Comparison of ENCODE assay signal across 23 mouse cellular contexts in genomic region chr9:68944026-68944425, GRCm38 (mm10).
DNase-seq lines count a peak whose midpoint lies in the region; ATAC-seq and TF ChIP-seq lines count a peak whose summit lies in the region.
"Had no signal": no experiment of that assay in that cellular context is flagged by ENCODE, and none has a peak within 500 bp of the region (broad histone marks: within the 10 kb centered on the region; RNA-seq: fewer than 3 reads in every experiment).

No protein-coding gene starts in this region.

- TF ChIP-seq EP300 in heart, adult 2 months (IDR thresholded peaks at IDR 0.05; ENCODE audit: insufficient read depth, low read depth, low read length): no peak
- no peak for TF ChIP-seq EP300 in lung, postnatal 0 days (IDR thresholded peaks at IDR 0.05)
- TF ChIP-seq EP300 in stomach, postnatal 0 days (optimal IDR thresholded peaks at IDR 0.05): no peak

- H3K9ac ChIP-seq in heart, adult 2 months (ENCODE audit: low read depth, low read length): no peak overlapping the region
- no peak overlapping the region for H3K9ac ChIP-seq in lung, postnatal 0 days (replicated peaks; ENCODE audit: low read depth)
- H3K9ac ChIP-seq in stomach, postnatal 0 days (ENCODE audit: low read length): no peak overlapping the region
- H3K9ac ChIP-seq: embryonic facial prominence, embryonic 13.5 days; hindbrain, embryonic 14.5 days; limb, embryonic 15.5 days; liver, embryonic 15.5 days; midbrain, embryonic 12.5 days; stomach, embryonic 15.5 days had no signal

- peak; percentile 64 for DNase-seq in adrenal gland, adult 2 months
- no peak for DNase-seq in adrenal gland, postnatal 4 days (ENCODE audit: low spot score in 2 of 2)
- DNase-seq in heart, adult 2 months: peak in 1 of 2 experiments; percentile 38
- no peak for DNase-seq in heart, postnatal 14 days
- no peak for DNase-seq in lung, postnatal 0 days (ENCODE audit: low spot score)
- no peak for DNase-seq in lung, postnatal 4 days
- no peak for DNase-seq in stomach, postnatal 0 days (ENCODE audit: low spot score)
- no peak for DNase-seq in spleen, adult 12 weeks (ENCODE audit: low spot score)
- DNase-seq: cerebellum, adult 9-11 months; gastrocnemius, postnatal 10 days; heart, postnatal 10 days; layer of hippocampus, postnatal 36 days; thymus, adult 2 months had no signal

- H3K9me3 ChIP-seq in lung, postnatal 0 days (ENCODE audit: low read length): no peaks in the 10 kb centered on the region
- H3K9me3 ChIP-seq in stomach, postnatal 0 days (ENCODE audit: control insufficient read depth, low read length): no peaks in the 10 kb centered on the region
- H3K9me3 ChIP-seq: embryonic facial prominence, embryonic 13.5 days; heart, embryonic 10.5 days; limb, embryonic 15.5 days; liver, embryonic 15.5 days; midbrain, embryonic 12.5 days; stomach, embryonic 15.5 days had no signal

- TF ChIP-seq CTCF in heart, adult 2 months (IDR thresholded peaks at IDR 0.05): peak; percentile 40
- 0 out of 2 replicates have a peak, but pooled peaks have one; percentile 4 for TF ChIP-seq CTCF in lung, postnatal 0 days (IDR thresholded peaks at IDR 0.05)
- TF ChIP-seq CTCF in stomach, postnatal 0 days (IDR thresholded peaks at IDR 0.05; ENCODE audit: low read depth): peak; percentile 45

- H3K4me1 ChIP-seq in heart, adult 2 months (ENCODE audit: control insufficient read depth, insufficient read depth, low read length): peaks cover 11% of the 10 kb centered on the region
- H3K4me1 ChIP-seq in lung, postnatal 0 days (ENCODE audit: insufficient read depth, low read depth, low read length): no peaks in the 10 kb centered on the region
- no peaks in the 10 kb centered on the region for H3K4me1 ChIP-seq in stomach, postnatal 0 days (replicated peaks; ENCODE audit: control insufficient read depth, insufficient read depth)
- H3K4me1 ChIP-seq: stomach, embryonic 15.5 days had no signal

- 83% methylated on average over 3 of the region's 3 CpGs for WGBS in heart, adult 2 months
- 92% methylated on average over 3 of the region's 3 CpGs for WGBS in lung, postnatal 0 days
- WGBS in stomach, postnatal 0 days: 84% methylated on average over 3 of the region's 3 CpGs

- peaks cover 2% of the 10 kb centered on the region; the same call in 1 of the 2 replicates for H3K36me3 ChIP-seq in heart, adult 2 months (ENCODE audit: control insufficient read depth, insufficient read depth, low read length)
- H3K36me3 ChIP-seq in lung, postnatal 0 days (ENCODE audit: insufficient read depth, low read length): no peaks in the 10 kb centered on the region
- H3K36me3 ChIP-seq in stomach, postnatal 0 days (ENCODE audit: control insufficient read depth, insufficient read depth, low read length): no peaks in the 10 kb centered on the region
- H3K36me3 ChIP-seq: embryonic facial prominence, embryonic 13.5 days; heart, embryonic 10.5 days; limb, embryonic 15.5 days; liver, embryonic 15.5 days; midbrain, embryonic 12.5 days; stomach, embryonic 15.5 days had no signal

- H3K27ac ChIP-seq in heart, adult 2 months: no peak overlapping the region
- no peak overlapping the region for H3K27ac ChIP-seq in lung, postnatal 0 days (ENCODE audit: low read length)
- no peak overlapping the region for H3K27ac ChIP-seq in stomach, postnatal 0 days (replicated peaks)
- H3K27ac ChIP-seq: embryonic facial prominence, embryonic 13.5 days; heart, embryonic 10.5 days; hindbrain, embryonic 14.5 days; kidney, postnatal 0 days; limb, embryonic 15.5 days; liver, embryonic 15.5 days; midbrain, embryonic 12.5 days; stomach, embryonic 15.5 days had no signal

- H3K4me2 ChIP-seq in lung, postnatal 0 days (replicated peaks; ENCODE audit: low read depth, low read length): no peak overlapping the region
- no peak overlapping the region for H3K4me2 ChIP-seq in stomach, postnatal 0 days (replicated peaks; ENCODE audit: low read depth)
- H3K4me2 ChIP-seq: embryonic facial prominence, embryonic 13.5 days; hindbrain, embryonic 14.5 days; limb, embryonic 15.5 days; liver, embryonic 15.5 days; midbrain, embryonic 12.5 days; stomach, embryonic 15.5 days had no signal

- no peaks in the 10 kb centered on the region for H3K79me2 ChIP-seq in heart, adult 2 months (replicated peaks; ENCODE audit: control insufficient read depth, insufficient read depth, low read length)

- H3K4me3 ChIP-seq in heart, adult 2 months: no peak overlapping the region
- H3K4me3 ChIP-seq in lung, postnatal 0 days (ENCODE audit: low read depth, low read length): no peak overlapping the region
- no peak overlapping the region for H3K4me3 ChIP-seq in stomach, postnatal 0 days (ENCODE audit: low read depth, low read length)
- H3K4me3 ChIP-seq: embryonic facial prominence, embryonic 13.5 days; heart, embryonic 10.5 days; limb, embryonic 15.5 days; liver, embryonic 15.5 days; midbrain, embryonic 12.5 days; stomach, embryonic 15.5 days had no signal

- intact Hi-C loops in heart, adult 2 months (cut with DNase I): no loop called here
- intact Hi-C loops in heart, postnatal 14 days (cut with DNase I): no loop called here

- no peaks in the 10 kb centered on the region for H3K27me3 ChIP-seq in heart, adult 2 months (ENCODE audit: control insufficient read depth, insufficient read depth, low read length)
- H3K27me3 ChIP-seq in lung, postnatal 0 days (replicated peaks; ENCODE audit: insufficient read depth, low read length): no peaks in the 10 kb centered on the region
- H3K27me3 ChIP-seq in stomach, postnatal 0 days (ENCODE audit: control insufficient read depth, insufficient read depth, low read length): no peaks in the 10 kb centered on the region
- H3K27me3 ChIP-seq: limb, embryonic 15.5 days; liver, embryonic 15.5 days; stomach, embryonic 15.5 days had no signal

- TF ChIP-seq POLR2A in heart, adult 2 months (IDR thresholded peaks at IDR 0.05; ENCODE audit: insufficient read depth, low read depth, low read length): no peak

- ATAC-seq in lung, postnatal 0 days: no peak
- no peak for ATAC-seq in stomach, postnatal 0 days (ENCODE audit: low FRiP score, low TSS enrichment)
- ATAC-seq: forebrain, embryonic 16.5 days; intestine, embryonic 16.5 days had no signal
